Mouse (Mus musculus) neutrophil, adult 83 days (primary cell): Measurements from ENCODE around the gene Klf7. TPM values are rescaled to one million over a fixed set of nuclear protein-coding genes. Genes with fewer than 3 reads are reported as not detected.

Experiments used
- total RNA-seq, 2 experiments: library from RNA; stranded (reverse); gene quantifications; one replicate each; pipeline ENCODE4 v1.2.4; 2023

The Klf7 gene
- 10 to 100 TPM; 54.3 to 71.5 TPM for total RNA-seq

DNA sequence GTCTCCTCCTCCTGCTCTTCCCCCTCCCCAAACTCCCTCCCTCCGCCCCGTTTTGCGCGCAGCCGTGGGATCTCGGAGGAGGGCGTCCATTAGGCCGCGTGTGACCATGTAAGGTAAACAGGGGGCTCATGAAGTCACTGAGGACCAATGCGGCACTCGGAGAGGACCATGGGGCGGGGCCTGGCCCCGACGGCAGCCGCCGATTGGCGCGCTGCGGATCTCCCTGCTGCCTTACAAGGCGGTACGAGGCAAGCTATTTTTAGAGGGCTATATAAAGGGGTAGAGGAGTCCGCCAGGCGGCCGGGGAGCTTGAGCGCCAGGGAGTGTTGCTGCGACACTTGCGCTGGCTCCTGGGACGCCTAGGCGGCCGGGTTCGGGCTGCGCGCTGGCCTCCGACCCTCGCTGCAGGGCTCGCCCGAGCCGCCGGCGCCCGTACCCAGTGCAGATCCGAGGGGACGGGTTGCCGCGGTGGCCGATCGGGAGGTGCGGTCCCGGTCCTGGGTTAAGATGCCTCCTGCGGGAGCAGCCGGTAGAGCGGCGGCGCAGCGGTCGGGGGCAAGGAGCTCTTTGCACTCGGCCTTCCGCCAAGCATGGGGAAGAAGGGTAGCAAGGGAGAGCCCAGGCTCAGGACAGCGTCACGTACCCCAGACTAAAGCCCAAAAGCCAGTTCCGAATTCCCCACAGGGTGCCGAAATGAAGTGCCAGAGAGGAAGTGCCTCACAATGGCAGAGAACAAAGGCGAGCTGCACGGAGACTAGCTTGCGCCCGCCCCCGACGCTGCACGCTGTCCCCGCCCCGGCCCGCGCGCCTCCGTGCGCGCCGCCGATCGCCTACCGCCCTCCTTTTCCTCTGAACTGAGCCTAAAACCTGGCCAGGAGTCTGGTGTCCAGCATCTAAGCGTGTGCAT is at the start of gene Klf7:
TSS of gene Klf7 (minus strand) at position 724 of the 907 bp plus-strand sequence.

